Mouse (Mus musculus): ENCODE data around the gene Odf4. TPM values are rescaled to one million over a fixed set of nuclear protein-coding genes. Genes with fewer than 3 reads are reported as not detected.

Gene Odf4
- total RNA-seq, 4 experiments from 2014 or later: 0.44 TPM; not detected in 3

GRCm38 (mm10) chr11:68902823-68903222 lies 24.1 kb downstream of the Odf4 start:
- DNase-seq (ENCODE audit: low spot score): no peak

DNA sequence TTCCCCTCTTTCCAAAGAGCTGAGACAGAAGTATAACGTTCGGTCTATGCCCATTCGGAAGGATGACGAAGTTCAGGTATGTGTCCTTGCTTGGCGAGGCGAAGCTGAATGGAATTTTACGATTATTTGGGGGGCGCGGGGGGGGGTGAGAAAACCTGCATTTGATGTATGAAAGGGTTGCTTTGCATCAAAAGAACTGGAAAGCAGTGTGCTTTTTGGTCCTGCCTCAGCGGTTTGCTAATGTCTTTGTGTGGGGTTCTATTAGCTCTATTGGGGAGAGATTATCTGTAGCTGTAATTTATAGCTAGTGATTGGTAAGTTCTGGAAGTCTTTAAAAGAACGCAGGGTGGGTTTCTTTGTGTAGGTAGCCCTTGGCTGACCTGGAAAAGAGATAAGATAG lies 24.5 kb downstream of the Odf4 start:
- no peak for DNase-seq (ENCODE audit: low spot score)

GRCm38 (mm10) chr11:68902047-68902364 lies 24.9 kb downstream of the Odf4 start:
- DNase-seq (ENCODE audit: low spot score): no peak

- DNase-seq (ENCODE audit: low spot score): peak; percentile 98
These were observed 25.4 kb downstream of the Odf4 start, which contains the start of gene Rpl26 for GRCm38 (mm10) chr11:68901351-68902046. Gene Rpl26, plus strand, starts transcription at chr11:68901583.

DNA sequence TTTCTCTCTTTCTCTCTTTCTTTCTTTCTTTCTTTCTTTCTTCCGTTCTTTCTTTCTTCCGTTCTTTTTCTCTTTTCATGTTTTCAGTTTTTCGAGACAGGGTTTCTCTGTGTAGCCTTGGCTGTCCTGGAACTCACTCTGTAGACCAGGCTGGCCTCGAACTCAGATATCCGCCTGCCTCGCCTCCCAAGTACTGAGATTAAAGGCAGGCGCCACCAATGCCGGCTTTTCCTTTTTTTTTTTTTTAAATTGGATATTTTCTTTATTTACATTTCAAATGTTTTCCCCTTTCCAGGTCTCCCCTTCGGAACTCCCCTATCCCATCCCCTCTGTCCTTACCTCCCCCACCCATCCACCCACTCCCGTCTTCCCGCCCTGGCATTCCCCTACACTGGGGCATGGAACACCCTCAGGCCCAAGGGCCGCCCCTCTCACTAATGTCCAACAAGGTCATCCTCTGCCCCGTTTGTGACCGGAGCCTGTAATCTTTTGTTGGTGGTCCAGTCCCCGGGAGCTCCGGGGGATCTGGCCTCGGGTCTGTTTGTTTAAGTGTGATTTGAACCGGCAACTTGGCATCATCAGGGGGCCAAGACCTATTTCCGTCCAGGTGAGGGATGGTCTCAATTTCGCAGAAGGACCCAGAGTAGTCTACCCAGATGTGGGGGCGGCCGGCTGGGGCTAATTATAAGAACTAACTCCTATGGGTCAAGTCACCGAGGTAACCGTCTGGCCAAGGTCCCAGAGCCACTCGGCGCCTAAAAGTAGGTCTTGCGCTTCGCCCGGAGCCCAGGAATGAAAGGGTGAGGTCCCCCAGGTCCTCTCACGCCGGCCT lies 26.1 kb downstream of the Odf4 start:
- no peak for DNase-seq (ENCODE audit: low spot score)

DNA sequence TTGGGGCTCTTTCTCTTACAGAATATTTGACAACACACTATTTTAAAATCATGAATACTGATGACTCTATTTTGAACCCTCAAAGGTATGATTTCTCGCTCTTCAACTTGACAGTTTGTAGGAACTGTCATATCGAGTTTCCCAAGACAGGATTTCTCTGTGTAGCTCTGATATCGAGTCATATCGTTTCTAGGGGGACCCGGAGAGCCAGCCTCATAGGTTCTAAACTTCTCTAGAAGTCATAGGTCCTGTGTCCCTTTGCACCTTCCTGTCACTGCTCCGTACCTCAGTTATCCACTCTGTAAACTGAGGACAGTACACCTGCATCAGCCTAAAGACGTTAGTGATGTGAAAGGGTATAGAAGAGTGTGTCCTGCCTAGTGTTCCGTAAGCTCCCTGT lies 27.1 kb downstream of the Odf4 start:
- DNase-seq (ENCODE audit: low spot score): no peak

GRCm38 (mm10) chr11:68898790-68899189 lies 28.1 kb downstream of the Odf4 start:
- DNase-seq (ENCODE audit: low spot score): no peak

DNA sequence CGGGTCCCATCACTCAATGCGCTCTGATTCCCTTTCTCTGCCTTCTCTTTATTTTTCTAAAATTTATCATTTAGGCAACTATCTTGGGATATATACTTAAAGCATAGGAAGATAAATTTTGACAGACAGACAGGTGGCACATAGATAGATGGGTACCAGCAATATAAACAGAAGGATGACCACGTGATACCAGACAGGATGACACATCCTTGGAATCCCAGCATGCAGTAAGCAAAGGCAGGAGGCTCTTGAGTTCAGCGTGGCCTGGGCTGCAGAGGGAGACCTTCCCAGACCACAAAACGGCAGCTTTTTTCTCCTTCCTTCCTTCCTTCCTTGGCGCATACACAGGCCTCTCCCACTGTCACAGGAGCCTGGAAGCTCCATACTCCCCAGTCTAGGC lies 29.0 kb downstream of the Odf4 start:
- no peak for DNase-seq (ENCODE audit: low spot score)

DNA sequence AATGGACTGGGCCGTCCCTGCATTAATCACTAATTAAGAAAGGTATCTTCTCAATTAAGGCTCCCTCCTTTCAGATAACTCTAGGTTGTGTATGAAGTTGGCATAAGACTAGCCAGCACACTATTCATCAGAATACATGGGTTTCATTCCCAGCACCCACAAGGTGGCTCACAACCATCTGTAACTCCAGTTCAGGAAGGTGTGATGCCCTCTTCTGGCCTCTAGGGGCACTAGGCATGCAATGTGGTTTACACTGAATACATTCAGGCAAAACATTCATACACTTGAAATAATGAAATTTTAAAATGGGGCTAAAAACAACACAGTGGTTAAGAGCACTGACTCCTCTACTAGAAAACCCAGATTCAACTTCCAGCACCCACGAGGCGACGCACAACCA lies 29.8 kb downstream of the Odf4 start:
- DNase-seq (ENCODE audit: low spot score): no peak

DNA sequence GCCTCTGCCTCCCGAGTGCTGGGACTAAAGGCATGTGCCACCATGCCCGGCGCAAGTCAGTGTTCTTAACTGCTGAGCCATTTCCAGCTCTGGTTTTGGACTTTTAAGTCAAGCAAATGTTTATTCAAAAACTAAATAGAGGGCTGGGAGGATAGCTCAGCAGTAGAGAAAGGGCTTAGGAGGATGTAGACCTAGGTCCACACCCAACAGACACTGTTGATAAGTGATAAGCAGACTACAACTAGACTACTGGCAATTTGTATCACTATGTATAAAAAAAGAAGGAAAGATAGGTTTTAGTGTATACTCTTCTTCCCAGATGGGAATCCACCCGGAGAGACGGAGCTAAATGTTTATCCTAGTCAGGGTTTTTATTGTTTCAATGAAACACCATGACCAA lies 30.6 kb downstream of the Odf4 start:
- no peak for DNase-seq (ENCODE audit: low spot score)

- DNase-seq (ENCODE audit: low spot score): no peak
These were observed 32.9 kb downstream of the Odf4 start for GRCm38 (mm10) chr11:68893911-68894464.

GRCm38 (mm10) chr11:68892233-68892832 lies 34.5 kb downstream of the Odf4 start:
- no peak for DNase-seq (ENCODE audit: low spot score)

- DNase-seq (ENCODE audit: low spot score): no peak
These were observed 35.1 kb downstream of the Odf4 start for GRCm38 (mm10) chr11:68891823-68892222.

DNA sequence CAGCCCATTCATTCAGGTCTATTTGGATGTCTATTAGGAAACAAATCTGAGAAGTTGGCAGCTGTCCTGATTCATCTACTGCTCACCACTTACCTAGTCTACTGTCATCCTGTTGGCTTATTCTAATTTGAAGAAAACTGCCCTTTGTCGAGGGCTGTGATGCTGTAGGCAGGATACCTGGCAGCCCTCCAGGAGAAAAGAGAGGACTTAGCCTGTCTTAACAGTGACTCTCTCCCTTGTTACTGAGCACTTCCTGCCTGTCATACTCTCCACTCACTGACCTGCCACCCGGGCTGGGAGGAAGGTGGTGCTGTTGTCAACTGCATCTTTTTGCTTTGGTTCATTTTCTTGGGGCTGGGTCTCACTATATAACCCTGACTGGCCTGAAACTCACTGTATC lies 36.3 kb downstream of the Odf4 start:
- DNase-seq (ENCODE audit: low spot score): no peak

DNA sequence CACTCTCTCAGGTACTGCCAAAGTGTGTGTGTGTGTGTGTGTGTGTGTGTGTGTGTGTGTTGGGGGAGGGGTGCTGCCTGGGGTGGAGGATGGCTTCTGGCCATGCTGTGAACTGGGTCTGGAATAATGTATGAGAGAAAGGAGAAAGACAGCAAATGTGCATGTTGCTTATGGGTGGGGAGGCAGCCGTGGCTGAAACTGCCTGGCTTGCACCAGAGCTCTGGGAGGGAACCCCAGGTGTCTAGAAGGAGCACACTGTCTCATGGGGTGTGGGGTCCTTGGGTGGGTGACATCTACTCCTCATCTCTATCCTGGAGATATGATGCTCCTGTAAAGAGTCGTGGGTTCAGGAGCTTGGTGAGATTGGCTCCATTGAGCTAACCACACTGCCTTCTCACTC lies 38.2 kb downstream of the Odf4 start:
- no peak for DNase-seq (ENCODE audit: low spot score)

GRCm38 (mm10) chr11:68888253-68888652 lies 38.6 kb downstream of the Odf4 start, which contains the start of gene Rnf222:
Gene Rnf222, plus strand, starts transcription at chr11:68888553.
- no peak for DNase-seq (ENCODE audit: low spot score)

GRCm38 (mm10) chr11:68886091-68886490 lies 40.8 kb downstream of the Odf4 start:
- DNase-seq (ENCODE audit: low spot score): no peak

DNA sequence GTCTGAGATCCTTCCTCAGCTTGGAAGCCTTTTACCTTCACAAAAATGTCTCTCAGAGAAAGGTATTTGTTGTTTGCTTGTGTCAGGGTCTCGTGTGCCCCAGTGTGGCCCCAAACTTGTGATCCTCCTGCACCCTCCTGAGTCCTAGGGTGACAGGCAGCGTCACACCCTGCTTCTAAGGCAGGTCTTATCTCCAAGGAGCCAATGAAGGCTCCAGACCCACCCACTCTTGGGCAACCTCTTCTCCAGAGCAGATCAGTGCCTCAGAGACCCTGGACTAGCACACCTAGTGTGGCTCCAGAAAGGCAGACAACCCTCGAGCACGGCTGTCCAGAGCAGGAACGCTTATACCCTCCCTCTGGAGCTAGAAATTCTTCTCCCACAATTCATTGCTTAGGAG lies 42.5 kb downstream of the Odf4 start:
- DNase-seq (ENCODE audit: low spot score): no peak

DNA sequence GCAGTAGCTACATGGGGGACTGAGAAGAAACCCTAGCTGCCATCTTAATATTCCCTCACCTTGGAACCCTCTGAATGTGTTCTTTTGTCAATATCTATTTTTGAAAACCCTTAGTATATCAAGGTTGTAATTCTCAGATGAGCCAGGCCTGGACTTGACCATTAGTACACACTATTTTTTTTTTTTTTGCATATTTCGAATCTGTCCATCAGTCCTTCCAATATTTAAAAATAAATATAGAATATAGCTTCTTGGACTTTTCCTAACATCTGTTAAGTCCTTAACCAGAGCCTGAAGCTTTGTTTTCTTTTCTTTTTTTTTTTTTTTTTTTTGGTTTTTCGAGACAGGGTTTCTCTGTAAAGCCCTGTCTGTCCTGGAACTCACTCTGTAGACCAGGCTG lies 43.0 kb downstream of the Odf4 start:
- DNase-seq (ENCODE audit: low spot score): no peak

DNA sequence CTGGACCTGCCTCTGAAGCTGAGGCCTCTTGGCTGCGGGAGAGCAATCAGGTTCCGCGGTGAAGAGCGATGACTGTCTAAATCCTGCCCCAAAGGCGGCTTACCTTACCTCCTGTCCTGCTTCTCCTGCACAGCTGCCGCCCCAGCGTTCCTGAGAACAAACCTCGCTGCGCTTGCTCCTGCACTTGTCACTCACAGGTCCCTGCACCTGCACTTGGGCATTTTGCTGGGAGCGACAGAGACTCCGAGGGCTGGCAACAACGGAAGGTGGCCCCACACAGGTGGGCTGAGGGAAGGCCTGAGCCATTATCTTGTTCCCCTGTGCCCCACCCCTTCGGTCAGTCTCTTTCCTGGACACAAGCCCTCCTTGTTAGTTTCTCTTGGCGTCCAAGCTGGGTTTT lies 44.8 kb downstream of the Odf4 start:
- DNase-seq (ENCODE audit: low spot score): no peak

DNA sequence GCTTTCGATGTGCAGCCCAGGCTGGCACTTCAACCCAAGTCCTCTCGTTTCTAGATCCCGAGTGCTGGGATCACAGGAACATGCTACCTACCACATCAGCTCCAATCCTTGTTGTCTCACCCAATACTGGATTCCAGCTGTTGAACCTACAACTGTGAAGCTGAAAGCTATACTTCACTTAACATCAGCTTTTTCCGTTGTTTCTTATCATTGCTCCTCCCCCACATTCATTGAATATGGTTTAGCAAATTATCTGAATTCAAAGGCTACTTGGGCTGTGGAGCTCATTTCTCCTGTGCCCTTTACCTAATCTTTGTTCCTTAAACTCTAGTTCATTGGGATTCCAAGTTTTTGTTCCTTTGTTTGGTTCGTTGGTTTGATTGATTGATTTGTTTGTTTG lies 48.1 kb downstream of the Odf4 start:
- DNase-seq (ENCODE audit: low spot score): no peak

- DNase-seq (ENCODE audit: low spot score): peak; percentile 71
These were observed 52.0 kb downstream of the Odf4 start for GRCm38 (mm10) chr11:68874841-68875240.
